7 mouse cellular contexts compared by ENCODE assay signal in the genomic region with DNA sequence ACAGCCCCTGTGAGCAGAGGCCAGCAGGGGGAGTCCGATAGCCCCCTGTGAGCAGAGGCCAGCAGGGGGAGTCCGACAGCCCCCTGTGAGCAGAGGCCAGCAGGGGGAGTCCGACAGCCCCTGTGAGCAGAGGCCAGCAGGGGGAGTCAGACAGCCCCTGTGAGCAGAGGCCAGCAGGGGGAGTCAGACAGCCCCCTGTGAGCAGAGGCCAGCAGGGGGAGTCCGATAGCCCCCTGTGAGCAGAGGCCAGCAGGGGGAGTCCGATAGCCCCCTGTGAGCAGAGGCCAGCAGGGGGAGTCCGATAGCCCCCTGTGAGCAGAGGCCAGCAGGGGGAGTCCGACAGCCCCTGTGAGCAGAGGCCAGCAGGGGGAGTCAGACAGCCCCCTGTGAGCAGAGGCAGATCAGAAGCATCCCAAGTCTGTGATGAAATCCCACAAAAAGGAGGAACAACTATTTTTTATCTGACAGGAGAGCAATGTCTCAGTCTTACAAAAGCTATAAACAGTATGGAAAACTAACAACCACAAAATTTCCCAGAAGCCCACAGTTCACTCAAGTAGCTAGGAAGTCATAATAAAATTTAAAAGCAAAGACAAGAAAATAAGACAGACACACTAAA. TPM values are rescaled to one million over a fixed set of nuclear protein-coding genes. Genes with fewer than 3 reads are reported as not detected.
A peak's percentile ranks its signal among the peaks of the same experiment; 100 is the strongest.
DNase-seq lines count a peak whose midpoint lies in the region; ATAC-seq and TF ChIP-seq lines count a peak whose summit lies in the region.
"Not testable (repeated sequence)": the region's sequence is repeated elsewhere in the genome, so short reads cannot be mapped to it uniquely, and the experiment has no call there.

No protein-coding gene starts in this region.

- TF ChIP-seq CTCF in gastrocnemius, adult 2 months (IDR thresholded peaks at IDR 0.05) = peak; percentile 41
- peak; percentile 56 for TF ChIP-seq CTCF in intestine, postnatal 0 days (IDR thresholded peaks at IDR 0.05; ENCODE audit: low read depth)
- peak; percentile 26 for TF ChIP-seq CTCF in liver, embryonic 14.5 days (IDR thresholded peaks at IDR 0.05; ENCODE audit: low read depth)

- H3K36me3 ChIP-seq in intestine, postnatal 0 days (ENCODE audit: control insufficient read depth, insufficient read depth) = peaks cover 38% of the 10 kb centered on the region
- H3K36me3 ChIP-seq in liver, embryonic 14.5 days (replicated peaks; ENCODE audit: control insufficient read depth, insufficient read depth, low read depth) = peaks cover 54% of the 10 kb centered on the region

- not testable (repeated sequence) for H3K27ac ChIP-seq in gastrocnemius, adult 2 months; intestine, postnatal 0 days (ENCODE audit: low read depth, low read length); liver, embryonic 14.5 days

- not testable (repeated sequence) for H3K4me1 ChIP-seq in intestine, postnatal 0 days (replicated peaks; ENCODE audit: control insufficient read depth, insufficient read depth, low read length); liver, embryonic 14.5 days (replicated peaks; ENCODE audit: control insufficient read depth in 2 of 2, insufficient read depth in 2 of 2, low read length in 1 of 2)

- WGBS in intestine, postnatal 0 days = 95% methylated on average over 6 of the region's 7 CpGs
- WGBS in liver, embryonic 14.5 days (ENCODE audit: insufficient replicate concordance) = 94% methylated on average over 6 of the region's 7 CpGs

- peak; percentile 26 to 27 for DNase-seq in B cell, adult 2 months
- DNase-seq in T-cell, adult 2 months (ENCODE audit: low spot score) = peak; percentile 12
- not testable (repeated sequence) for DNase-seq in gastrocnemius, adult 2 months; liver, embryonic 14.5 days (ENCODE audit: low read depth in 3 of 3, low spot score in 3 of 3)
- peak; percentile 13 to 27 for DNase-seq in lung, postnatal 4 days
- DNase-seq in natural killer cell, adult 2 months (ENCODE audit: low spot score in 2 of 2) = peak; percentile 4 to 16

- ATAC-seq in intestine, postnatal 0 days; liver, embryonic 14.5 days (ENCODE audit: insufficient read depth): not testable (repeated sequence)

- intact Hi-C loops in gastrocnemius, adult 2 months (cut with DNase I) = not testable (repeated sequence)

- H3K4me3 ChIP-seq in gastrocnemius, adult 2 months; intestine, postnatal 0 days (ENCODE audit: low read depth, low read length); liver, embryonic 14.5 days (ENCODE audit: insufficient read depth in 1 of 2, low read depth in 2 of 2, low read length in 2 of 2): not testable (repeated sequence)

- not testable (repeated sequence) for H3K27me3 ChIP-seq in intestine, postnatal 0 days (replicated peaks; ENCODE audit: control insufficient read depth, insufficient read depth, low read length); liver, embryonic 14.5 days (ENCODE audit: control insufficient read depth, insufficient read depth, low read length)

- H3K9me3 ChIP-seq in intestine, postnatal 0 days (ENCODE audit: control insufficient read depth); liver, embryonic 14.5 days (ENCODE audit: control insufficient read depth, low read length): not testable (repeated sequence)

- TF ChIP-seq EP300 in liver, embryonic 14.5 days (IDR thresholded peaks at IDR 0.05; ENCODE audit: low read depth) = not testable (repeated sequence)

- H3K4me2 ChIP-seq in intestine, postnatal 0 days (replicated peaks; ENCODE audit: low read depth); liver, embryonic 14.5 days (ENCODE audit: low read depth): not testable (repeated sequence)

- not testable (repeated sequence) for H3K9ac ChIP-seq in intestine, postnatal 0 days (ENCODE audit: low read depth, low read length); liver, embryonic 14.5 days (replicated peaks)

RNA-seq across cellular contexts. Expression of gene Nuf2, which starts 13.3 kb away (rescaled TPM):
- not detected for total RNA-seq in gastrocnemius, adult 2 months (2021)
- polyA plus RNA-seq in intestine, postnatal 0 days (2015; fragmentation: Nextera tagmentation; extraction: Ambion mirVana) = 11.0 and 13.0 TPM in 2 replicates
- polyA plus RNA-seq in liver, embryonic 14.5 days (2012; rRNA removed) = 12.5 and 23.3 TPM in 2 replicates
- polyA plus RNA-seq in liver, embryonic 14.5 days (2014; fragmentation: Nextera tagmentation; extraction: Ambion mirVana) = 43.3 and 45.4 TPM in 2 replicates
